ENCODE assay signal across 8 mouse cellular contexts in the genomic region with DNA sequence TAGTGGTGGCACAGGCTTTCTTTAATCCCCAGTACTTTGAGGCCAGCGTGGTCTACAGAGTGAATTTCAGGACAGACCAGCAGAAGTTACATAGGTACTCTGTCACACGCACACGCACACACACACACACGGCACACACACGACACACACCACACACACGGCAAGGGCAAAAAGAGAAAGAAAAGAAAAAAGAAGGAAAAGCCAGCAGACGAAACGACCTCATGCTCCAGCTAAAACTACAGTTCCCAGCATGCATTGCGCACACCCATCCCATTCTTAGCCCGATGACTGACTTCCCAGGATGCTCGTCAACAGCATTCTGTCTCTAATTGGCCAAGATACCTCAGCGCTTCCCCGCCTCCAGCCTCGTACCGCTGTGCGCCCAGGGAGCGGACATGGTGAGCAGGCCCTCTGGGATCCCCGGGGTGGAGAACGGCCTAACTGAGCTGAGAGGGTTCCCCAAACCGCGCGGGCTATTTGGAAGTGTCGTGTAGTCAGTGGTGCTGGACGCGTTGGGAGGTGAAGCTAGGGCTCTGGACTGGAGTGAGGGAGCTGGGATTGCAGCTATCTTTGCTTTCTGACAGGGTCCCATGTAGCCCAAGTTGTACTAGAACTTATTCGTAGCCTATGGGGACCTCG. TPM values are rescaled to one million over a fixed set of nuclear protein-coding genes. Genes with fewer than 3 reads are reported as not detected.
DNase-seq lines count a peak whose midpoint lies in the region; ATAC-seq lines count a peak whose summit lies in the region.

A gene (plus strand): TSS at position 314 of the 639 bp plus-strand sequence.

- DNase-seq in MEL-GATA-1-ER (ENCODE audit: extremely low read depth, low read depth) = peak; percentile 94
- DNase-seq in cerebellum, adult 8-10 months = peak; percentile 89
- DNase-seq in forelimb bud, embryonic 11.5 days (ENCODE audit: low read depth, low spot score) = peak; percentile 93
- peak; percentile 94 for DNase-seq in layer of hippocampus, adult 9-10 months (ENCODE audit: low spot score)
- DNase-seq in ovary, postnatal 10 days (ENCODE audit: low spot score) = peak; percentile 85
- peak; percentile 87 to 88 for DNase-seq in thymus, postnatal 10 days (ENCODE audit: low spot score in 2 of 2)

- peak within 1 kb of the TSS; percentile 45 for H3K27ac ChIP-seq in lung, embryonic 16.5 days (ENCODE audit: low read length)

- H3K27me3 ChIP-seq in lung, embryonic 16.5 days (ENCODE audit: control insufficient read depth, insufficient read depth, low read depth, low read length) = no peaks in the 10 kb centered on the region

- no peaks in the 10 kb centered on the region for H3K9me3 ChIP-seq in lung, embryonic 16.5 days (ENCODE audit: control insufficient read depth, low read length)

- peak within 1 kb of the TSS; percentile 75 for H3K4me2 ChIP-seq in lung, embryonic 16.5 days (ENCODE audit: low read depth, low read length)

- peak; percentile 99 to 100 for ATAC-seq in hematopoietic stem cell, adult 5-6 weeks (replicated peaks in 1 of 2; ENCODE audit: insufficient read depth in 1 of 2, low FRiP score in 2 of 2, low TSS enrichment in 1 of 2, low read depth in 1 of 2, poor library complexity in 2 of 2, severe bottlenecking in 2 of 2)
- ATAC-seq in lung, embryonic 16.5 days (ENCODE audit: low read depth) = peak; percentile 99

- H3K36me3 ChIP-seq in lung, embryonic 16.5 days (ENCODE audit: control insufficient read depth, insufficient read depth, low read length) = peaks cover 1% of the 10 kb centered on the region

- peaks cover 17% of the 10 kb centered on the region; the same call in 1 of the 2 replicates for H3K4me1 ChIP-seq in lung, embryonic 16.5 days (replicated peaks; ENCODE audit: control insufficient read depth, insufficient read depth, low read length)

- peak within 1 kb of the TSS; percentile 89 for H3K9ac ChIP-seq in lung, embryonic 16.5 days (ENCODE audit: low read length)

- 3% methylated on average over 27 of the region's 27 CpGs for WGBS in lung, embryonic 16.5 days

- H3K4me3 ChIP-seq in lung, embryonic 16.5 days (ENCODE audit: low read length) = peak within 1 kb of the TSS; percentile 75

RNA-seq across cellular contexts. Expression of the gene that starts here (rescaled TPM):
- total RNA-seq in hematopoietic stem cell, adult 5-6 weeks (2017) = 10.8 and 17.1 TPM in 2 replicates
- polyA plus RNA-seq in lung, embryonic 16.5 days (2015; fragmentation: Nextera tagmentation; extraction: Ambion mirVana) = 68.8 and 69.9 TPM in 2 replicates

Comparison
In these comparisons a context has a peak if more than half of its experiments do, and no peak if none do; other contexts are left out.
1. Peak in every context shown above with its lines: DNase-seq, ATAC-seq, H3K4me3 ChIP-seq and H3K27ac ChIP-seq.